ENCODE assay signal across 30 mouse cellular contexts in the genomic region with DNA sequence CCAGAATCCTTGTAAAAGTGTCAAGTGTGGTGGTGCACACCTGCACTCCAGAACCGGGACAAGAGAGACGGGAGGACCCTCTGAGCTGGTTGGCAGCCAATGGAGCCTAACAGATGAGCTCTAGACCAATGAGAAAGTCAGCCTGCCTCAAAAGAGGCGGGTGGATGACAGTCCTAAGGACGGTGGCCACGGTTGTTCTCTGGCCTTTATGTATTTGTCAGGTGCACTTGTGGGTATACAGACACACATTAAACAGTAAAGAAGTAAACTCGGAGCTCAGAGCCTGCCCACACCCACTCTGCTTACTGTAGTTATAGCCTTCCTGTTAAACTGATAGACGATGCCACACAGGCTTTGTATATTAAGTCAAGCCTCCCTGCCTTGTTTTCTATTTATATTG.
"Had no signal": no experiment of that assay in that cellular context is flagged by ENCODE, and none has a peak within 500 bp of the region (broad histone marks: within the 10 kb centered on the region; RNA-seq: fewer than 3 reads in every experiment).

No protein-coding gene starts in this region.

- H3K27me3 ChIP-seq: heart, embryonic 12.5 days; heart, embryonic 13.5 days; heart, embryonic 15.5 days; hindbrain, embryonic 12.5 days; hindbrain, embryonic 13.5 days; hindbrain, embryonic 15.5 days; intestine, embryonic 15.5 days; kidney, embryonic 15.5 days had no signal

- DNase-seq: heart, postnatal 10 days; heart, postnatal 14 days; heart, postnatal 36 days; heart, postnatal 4 days; kidney, adult 11 months; kidney, adult 18-20 months; kidney, adult 2 months; kidney, adult 8-10 months; kidney, adult 9 months; kidney, postnatal 10 days; kidney, postnatal 14 days; kidney, postnatal 25 days; kidney, postnatal 36 days; kidney, postnatal 4 days; layer of hippocampus, adult 9-11 months; layer of hippocampus, postnatal 36 days had no signal

- H3K36me3 ChIP-seq: heart, embryonic 12.5 days; heart, embryonic 13.5 days; heart, embryonic 15.5 days; hindbrain, embryonic 10.5 days; hindbrain, embryonic 12.5 days; hindbrain, embryonic 13.5 days; hindbrain, embryonic 15.5 days; intestine, embryonic 15.5 days; kidney, embryonic 15.5 days had no signal

- H3K4me1 ChIP-seq: hindbrain, embryonic 10.5 days; hindbrain, embryonic 12.5 days; hindbrain, embryonic 13.5 days; hindbrain, embryonic 15.5 days; intestine, embryonic 15.5 days; kidney, embryonic 15.5 days had no signal

- H3K9me3 ChIP-seq: heart, embryonic 15.5 days; hindbrain, embryonic 10.5 days; hindbrain, embryonic 12.5 days; hindbrain, embryonic 13.5 days; hindbrain, embryonic 15.5 days; intestine, embryonic 15.5 days; kidney, embryonic 15.5 days had no signal

- H3K27ac ChIP-seq: heart, embryonic 13.5 days; heart, embryonic 15.5 days; hindbrain, embryonic 10.5 days; hindbrain, embryonic 12.5 days; hindbrain, embryonic 13.5 days; hindbrain, embryonic 14.5 days; hindbrain, embryonic 15.5 days; hindbrain, postnatal 0 days; intestine, embryonic 15.5 days; kidney, embryonic 15.5 days; kidney, postnatal 0 days; layer of hippocampus, adult 2 months; left cerebral cortex, adult 2 months had no signal

- H3K4me2 ChIP-seq: heart, embryonic 12.5 days; heart, embryonic 13.5 days; heart, embryonic 15.5 days; hindbrain, embryonic 12.5 days; hindbrain, embryonic 13.5 days; hindbrain, embryonic 14.5 days; hindbrain, embryonic 15.5 days; intestine, embryonic 15.5 days; kidney, embryonic 15.5 days had no signal

- H3K4me3 ChIP-seq: heart, embryonic 12.5 days; heart, embryonic 13.5 days; heart, embryonic 15.5 days; hindbrain, embryonic 10.5 days; hindbrain, embryonic 12.5 days; hindbrain, embryonic 13.5 days; hindbrain, embryonic 15.5 days; intestine, embryonic 15.5 days; kidney, embryonic 15.5 days; layer of hippocampus, adult 2 months; left cerebral cortex, adult 2 months had no signal

- H3K9ac ChIP-seq: heart, embryonic 12.5 days; heart, embryonic 13.5 days; heart, embryonic 15.5 days; hindbrain, embryonic 12.5 days; hindbrain, embryonic 13.5 days; hindbrain, embryonic 14.5 days; hindbrain, embryonic 15.5 days; intestine, embryonic 15.5 days; kidney, embryonic 15.5 days had no signal
